Mouse (Mus musculus): ENCODE results near the gene Ophn1. TPM values are rescaled to one million over a fixed set of nuclear protein-coding genes. Genes with fewer than 3 reads are reported as not detected.

Gene Ophn1
- total RNA-seq, 2 experiments from 2014 or later: 4.1 to 4.6 TPM

- DNase-seq (ENCODE audit: low spot score): no peak
Observed at GRCm38 (mm10) chrX:98835989-98836388, 54.8 kb downstream of the Ophn1 start.

GRCm38 (mm10) chrX:98803813-98804212 is 87.0 kb downstream of the Ophn1 start:
- no peak for DNase-seq (ENCODE audit: low spot score)

- no peak for DNase-seq (ENCODE audit: low spot score)
Observed at GRCm38 (mm10) chrX:98774247-98774950, 116.4 kb downstream of the Ophn1 start.

- DNase-seq (ENCODE audit: low spot score): no peak
Observed at GRCm38 (mm10) chrX:98755089-98755488, 135.7 kb downstream of the Ophn1 start.

- DNase-seq (ENCODE audit: low spot score): no peak
Observed at GRCm38 (mm10) chrX:98751279-98751817, 139.5 kb downstream of the Ophn1 start.

- DNase-seq (ENCODE audit: low spot score): no peak
Observed at GRCm38 (mm10) chrX:98736758-98737157, 154.1 kb downstream of the Ophn1 start.

- DNase-seq (ENCODE audit: low spot score): no peak
Observed at GRCm38 (mm10) chrX:98722991-98723390, 167.8 kb downstream of the Ophn1 start.

- peak; percentile 1 for DNase-seq (ENCODE audit: low spot score)
Observed at GRCm38 (mm10) chrX:98707766-98708165, 183.1 kb downstream of the Ophn1 start.

- peak; percentile 36 for DNase-seq (ENCODE audit: low spot score)
Observed at GRCm38 (mm10) chrX:98701635-98702034, 189.2 kb downstream of the Ophn1 start.

GRCm38 (mm10) chrX:98682603-98683002 is 208.2 kb downstream of the Ophn1 start:
- no peak for DNase-seq (ENCODE audit: low spot score)

- DNase-seq (ENCODE audit: low spot score): no peak
Observed at GRCm38 (mm10) chrX:98681281-98681680, 209.5 kb downstream of the Ophn1 start.

- DNase-seq (ENCODE audit: low spot score): peak; percentile 8
Observed at GRCm38 (mm10) chrX:98670988-98671387, 219.8 kb downstream of the Ophn1 start.

- no peak for DNase-seq (ENCODE audit: low spot score)
Observed at GRCm38 (mm10) chrX:98651431-98651830, 239.4 kb downstream of the Ophn1 start.

GRCm38 (mm10) chrX:98628666-98629404 is 262.0 kb downstream of the Ophn1 start:
- no peak for DNase-seq (ENCODE audit: low spot score)

- DNase-seq (ENCODE audit: low spot score): peak; percentile 29
Observed at GRCm38 (mm10) chrX:98618865-98619264, 272.0 kb downstream of the Ophn1 start.

- DNase-seq (ENCODE audit: low spot score): no peak
Observed at GRCm38 (mm10) chrX:98617426-98617825, 273.4 kb downstream of the Ophn1 start.

GRCm38 (mm10) chrX:98574201-98574600 is 316.6 kb downstream of the Ophn1 start:
- no peak for DNase-seq (ENCODE audit: low spot score)

- DNase-seq (ENCODE audit: low spot score): no peak
Observed at GRCm38 (mm10) chrX:98546458-98546857, 344.4 kb downstream of the Ophn1 start.

- DNase-seq (ENCODE audit: low spot score): peak; percentile 1
Observed at GRCm38 (mm10) chrX:98515329-98515728, 375.5 kb downstream of the Ophn1 start.

GRCm38 (mm10) chrX:98514359-98514904 is 376.4 kb downstream of the Ophn1 start:
- DNase-seq (ENCODE audit: low spot score): no peak
